Mouse (Mus musculus) heart, embryonic 12.5 days (tissue): ENCODE data around the gene Cstf1. TPM values are rescaled to one million over a fixed set of nuclear protein-coding genes. Genes with fewer than 3 reads are reported as not detected.

ENCODE experiments used
- ATAC-seq: fragments of 200-750 bp; cut with Nextera tagmentation; 2 replicates; pipeline ENCODE4 v1.8.0; 2017; ENCODE audit warnings: moderate TSS enrichment, moderate library complexity; ENCODE audit not compliant: insufficient number of reproducible peaks, low FRiP score
- H3K27ac ChIP-seq: fragments of 300-500 bp; sonication (generic); 2 replicates; pipeline ENCODE4 v1.5.1; 2016; ENCODE audit warnings: mild to moderate bottlenecking, moderate library complexity; ENCODE audit not compliant: poor library complexity, severe bottlenecking
- H3K27me3 ChIP-seq: fragments of 300-500 bp; sonication (generic); replicated peaks from 2 replicates; pipeline ENCODE4 v1.6.1; 2016; ENCODE audit warnings: mild to moderate bottlenecking, moderate library complexity
- H3K36me3 ChIP-seq: fragments of 300-500 bp; sonication (generic); 2 replicates; pipeline ENCODE4 v1.6.1; 2016; ENCODE audit warnings: mild to moderate bottlenecking, moderate library complexity
- H3K4me1 ChIP-seq: fragments of 300-500 bp; sonication (generic); replicated peaks from 2 replicates; pipeline ENCODE4 v1.6.1; 2016; ENCODE audit warnings: mild to moderate bottlenecking
- H3K4me2 ChIP-seq: fragments of 300-500 bp; sonication (generic); 2 replicates; pipeline ENCODE4 v1.6.1; 2016; ENCODE audit warnings: mild to moderate bottlenecking, moderate library complexity
- H3K4me3 ChIP-seq: fragments of 300-500 bp; sonication (generic); 2 replicates; pipeline ENCODE4 v1.5.1; 2016; ENCODE audit warnings: mild to moderate bottlenecking
- H3K9ac ChIP-seq: fragments of 300-500 bp; sonication (generic); 2 replicates; pipeline ENCODE4 v1.6.1; 2016; ENCODE audit warnings: mild to moderate bottlenecking, moderate library complexity
- H3K9me3 ChIP-seq: fragments of 300-500 bp; sonication (generic); replicated peaks from 2 replicates; pipeline ENCODE4 v1.6.1; 2016; ENCODE audit warnings: mild to moderate bottlenecking, moderate library complexity
- WGBS: fragments of 180-500 bp; shearing (Covaris S2); methylation state at CpG from one replicate; pipeline ENCODE4 v1.1.7; 2016; 5-methylcytosine and 5-hydroxymethylcytosine counted together
- polyA plus RNA-seq: library from polyadenylated mRNA; unstranded; fragments of >200 nt; fragmentation: Nextera tagmentation; extraction: Ambion mirVana; gene quantifications from 2 replicates; pipeline ENCODE4 v1.2.1, GENCODE M21; 2016

The Cstf1 gene
- polyA plus RNA-seq, 1 experiment from 2014 or later, result 34.6 TPM

DNA sequence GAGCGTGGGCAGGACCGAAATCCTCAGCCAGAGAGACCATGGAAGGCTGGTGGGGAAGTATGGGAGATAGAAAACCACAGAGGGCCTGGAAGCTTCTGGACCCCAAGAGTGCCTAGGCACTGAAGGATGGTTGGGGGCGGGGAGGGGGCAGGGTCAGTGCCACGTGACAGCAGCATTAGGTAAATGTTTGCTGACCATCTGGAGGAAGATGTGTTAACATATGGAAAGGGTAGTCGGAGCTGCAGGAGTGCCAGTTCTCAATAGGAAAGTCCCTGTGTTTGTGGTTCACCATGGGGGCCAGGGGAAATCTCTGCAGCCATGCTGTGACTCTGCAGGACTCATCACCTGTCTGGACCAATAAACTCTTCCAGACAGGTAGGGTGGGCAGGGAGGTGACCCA is 43.4 kb downstream of the Cstf1 start:
- peaks cover 19% of the 10 kb centered on the region for H3K4me1 ChIP-seq
- H3K27ac ChIP-seq, result 0 out of 2 replicates have a peak overlapping the region, but pooled peaks have one; percentile 4
- H3K9ac ChIP-seq, result no peak overlapping the region
- H3K9me3 ChIP-seq, result no peaks in the 10 kb centered on the region
- no peak overlapping the region for H3K4me2 ChIP-seq
- peaks cover 5% of the 10 kb centered on the region; the same call in 1 of the 2 replicates for H3K27me3 ChIP-seq
- WGBS, result 51% methylated on average over 5 of the region's 5 CpGs
- H3K4me3 ChIP-seq, result no peak overlapping the region
- no peak for ATAC-seq
- H3K36me3 ChIP-seq, result no peaks in the 10 kb centered on the region

- peaks cover 5% of the 10 kb centered on the region; the same call in 1 of the 2 replicates for H3K27me3 ChIP-seq
- peaks cover 17% of the 10 kb centered on the region for H3K4me1 ChIP-seq
- H3K4me3 ChIP-seq, result no peak overlapping the region
- ATAC-seq, result no peak
- no peak overlapping the region for H3K4me2 ChIP-seq
- H3K36me3 ChIP-seq, result no peaks in the 10 kb centered on the region
- H3K9me3 ChIP-seq, result no peaks in the 10 kb centered on the region
- no peak overlapping the region for H3K9ac ChIP-seq
- no peak overlapping the region for H3K27ac ChIP-seq
- WGBS, result 52% methylated on average over 12 of the region's 12 CpGs
Observed at GRCm38 (mm10) chr2:172416218-172416617, 45.7 kb downstream of the Cstf1 start.

DNA sequence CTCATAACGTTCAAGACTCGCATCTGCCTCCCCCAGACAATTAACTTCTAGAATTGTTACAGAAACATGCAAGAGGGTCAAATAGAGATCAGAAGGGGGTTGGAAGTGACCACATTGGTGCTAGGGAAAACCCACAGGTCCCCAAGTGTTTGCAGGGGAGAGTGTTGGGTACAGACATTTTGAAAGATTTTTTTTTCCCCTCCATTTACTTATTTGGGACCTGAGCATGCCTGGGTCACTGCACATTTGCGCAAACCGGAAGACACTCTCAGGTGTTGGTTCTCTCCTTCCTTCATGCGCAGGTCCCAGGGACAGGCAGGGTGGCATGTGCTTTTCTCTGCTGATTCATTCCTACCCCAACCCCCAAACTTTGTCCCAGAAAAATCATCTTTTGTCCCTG is 46.4 kb downstream of the Cstf1 start:
- no peak overlapping the region for H3K9ac ChIP-seq
- no peaks in the 10 kb centered on the region for H3K36me3 ChIP-seq
- H3K27ac ChIP-seq, result no peak overlapping the region
- WGBS, result 90% methylated on average over 5 of the region's 5 CpGs
- no peak overlapping the region for H3K4me2 ChIP-seq
- H3K9me3 ChIP-seq, result no peaks in the 10 kb centered on the region
- no peak for ATAC-seq
- H3K4me1 ChIP-seq, result peaks cover 16% of the 10 kb centered on the region
- peaks cover 5% of the 10 kb centered on the region; the same call in 1 of the 2 replicates for H3K27me3 ChIP-seq
- no peak overlapping the region for H3K4me3 ChIP-seq

DNA sequence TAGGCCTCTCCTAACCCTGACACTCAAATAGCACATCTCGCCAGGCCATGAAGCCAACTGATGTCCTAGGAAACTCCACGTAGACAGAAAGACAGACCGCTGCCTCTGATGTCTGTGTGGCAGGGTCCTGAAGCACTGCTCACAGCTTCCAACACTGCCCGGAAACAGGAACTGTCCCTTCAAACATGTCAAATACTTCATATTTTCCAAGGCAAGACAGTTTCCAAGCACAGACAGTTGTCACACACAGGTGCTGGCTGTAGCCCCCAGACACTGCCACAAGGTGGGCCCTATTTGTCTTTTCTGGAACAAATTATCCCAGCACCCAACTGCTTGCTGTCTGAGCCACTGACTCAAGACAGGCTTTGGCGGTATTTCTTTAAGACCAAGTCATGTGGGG is 47.7 kb downstream of the Cstf1 start:
- H3K27ac ChIP-seq, result no peak overlapping the region
- H3K27me3 ChIP-seq, result peaks cover 5% of the 10 kb centered on the region; the same call in 1 of the 2 replicates
- no peaks in the 10 kb centered on the region for H3K9me3 ChIP-seq
- no peak overlapping the region for H3K9ac ChIP-seq
- H3K4me1 ChIP-seq, result peaks cover 7% of the 10 kb centered on the region
- no peak overlapping the region for H3K4me3 ChIP-seq
- no peak for ATAC-seq
- 82% methylated on average over 5 of the region's 5 CpGs for WGBS
- no peaks in the 10 kb centered on the region for H3K36me3 ChIP-seq
- H3K4me2 ChIP-seq, result no peak overlapping the region

GRCm38 (mm10) chr2:172430609-172431008 is 60.1 kb downstream of the Cstf1 start:
- Histone ChIP-seq H3K27me3 (peaks cover 6% of the 10 kb centered on the region), H3K9me3 (no peaks in the 10 kb centered on the region), H3K4me3 (no peak overlapping the region), H3K36me3 (no peaks in the 10 kb centered on the region), H3K4me1 (peaks cover 14% of the 10 kb centered on the region), H3K9ac (no peak overlapping the region), H3K27ac (peak overlapping the region; percentile 65), H3K4me2 (no peak overlapping the region)
- 4% methylated on average over 1 of the region's 1 CpGs for WGBS
- peak; percentile 90 for ATAC-seq

Other genes starting within 250 kb of the Cstf1 start
- not detected in 2 replicates for gene Mc3r, start 122.2 kb upstream of the Cstf1 start, polyA plus RNA-seq
- 24.3 and 24.5 TPM in 2 replicates for gene Fam210b, start 25.1 kb upstream of the Cstf1 start, polyA plus RNA-seq
- 102 and 106 TPM in 2 replicates for gene Aurka, start 146 bp upstream of the Cstf1 start, polyA plus RNA-seq
- gene Cass4, start 23.1 kb downstream of the Cstf1 start, polyA plus RNA-seq, result 0.28 and 0.36 TPM in 2 replicates
- 46.5 and 49.3 TPM in 2 replicates for gene Rtf2, start 69.9 kb downstream of the Cstf1 start, polyA plus RNA-seq
- gene Gcnt7, start 87.9 kb downstream of the Cstf1 start, polyA plus RNA-seq, result 1.1 and 1.4 TPM in 2 replicates
- 0.26 TPM in 1 of 2 replicates, not detected in the other for gene Fam209, start 101.8 kb downstream of the Cstf1 start, polyA plus RNA-seq
- gene Tfap2c, start 178.9 kb downstream of the Cstf1 start, polyA plus RNA-seq, result 0.10 TPM in 1 of 2 replicates, not detected in the other